Mouse (Mus musculus) bone marrow, adult 2 months (tissue): Measurements from ENCODE around the gene Rrp8.

ENCODE experiments used
- CTCF ChIP-seq: fragments of 200-500 bp; IDR thresholded peaks from 2 replicates; pipeline ENCODE4 v1.5.1; 2011; ENCODE audit warnings: low read length, control low read depth; ENCODE audit not compliant: control insufficient read depth, insufficient read depth
- POLR2A ChIP-seq: fragments of 200-500 bp; IDR thresholded peaks from 2 replicates; pipeline ENCODE4 v1.6.1; 2011; ENCODE audit warnings: low read depth, mild to moderate bottlenecking, control low read depth, low read length, borderline replicate concordance; ENCODE audit not compliant: control insufficient read depth

- TF ChIP-seq CTCF, result no peak
- TF ChIP-seq POLR2A, result no peak
Observed at GRCm38 (mm10) chr7:105733836-105734235, 3.3 kb downstream of the Rrp8 start.
